Mouse (Mus musculus): ENCODE results near the gene Olig3. TPM values are rescaled to one million over a fixed set of nuclear protein-coding genes. Genes with fewer than 3 reads are reported as not detected.
"Not testable (repeated sequence)": the region's sequence is repeated elsewhere in the genome, so short reads cannot be mapped to it uniquely, and the experiment has no call there.

Olig3 gene
- polyA plus RNA-seq, 1 experiment = 0.09 TPM

GRCm38 (mm10) chr10:19362861-19363260 lies 6.5 kb downstream of the Olig3 start:
- Histone ChIP-seq H3K27me3 (ENCODE audit: control insufficient read depth, insufficient read depth, low read length) (no peaks in the 10 kb centered on the region; the same call in none of the 2 replicates), H3K27ac (ENCODE audit: control insufficient read depth, insufficient read depth, low read depth, low read length) (no peak overlapping the region), H3K36me3 (ENCODE audit: control insufficient read depth, insufficient read depth, low read length) (no peaks in the 10 kb centered on the region), H3K4me1 (ENCODE audit: control insufficient read depth, insufficient read depth, low read length) (no peaks in the 10 kb centered on the region; the same call in none of the 2 replicates), H3K4me3 (ENCODE audit: control insufficient read depth, low read depth, low read length) (no peak overlapping the region)
- TF ChIP-seq CTCF (IDR thresholded peaks at IDR 0.05; ENCODE audit: control insufficient read depth, insufficient read depth, insufficient replicate concordance, low read depth, low read length) (no peak), POLR2A (IDR thresholded peaks at IDR 0.05; ENCODE audit: control insufficient read depth, low read depth, low read length) (no peak)

GRCm38 (mm10) chr10:19363365-19363764 lies 7.0 kb downstream of the Olig3 start:
- H3K4me1 ChIP-seq (ENCODE audit: control insufficient read depth, insufficient read depth, low read length) = no peaks in the 10 kb centered on the region; the same call in none of the 2 replicates
- no peaks in the 10 kb centered on the region; the same call in none of the 2 replicates for H3K27me3 ChIP-seq (ENCODE audit: control insufficient read depth, insufficient read depth, low read length)
- TF ChIP-seq CTCF (IDR thresholded peaks at IDR 0.05; ENCODE audit: control insufficient read depth, insufficient read depth, insufficient replicate concordance, low read depth, low read length) = no peak
- no peak for TF ChIP-seq POLR2A (IDR thresholded peaks at IDR 0.05; ENCODE audit: control insufficient read depth, low read depth, low read length)
- H3K4me3 ChIP-seq (ENCODE audit: control insufficient read depth, low read depth, low read length) = no peak overlapping the region
- no peaks in the 10 kb centered on the region for H3K36me3 ChIP-seq (ENCODE audit: control insufficient read depth, insufficient read depth, low read length)
- no peak overlapping the region for H3K27ac ChIP-seq (ENCODE audit: control insufficient read depth, insufficient read depth, low read depth, low read length)

- Histone ChIP-seq H3K4me3 (ENCODE audit: control insufficient read depth, low read depth, low read length) (no peak overlapping the region), H3K4me1 (ENCODE audit: control insufficient read depth, insufficient read depth, low read length) (no peaks in the 10 kb centered on the region), H3K36me3 (ENCODE audit: control insufficient read depth, insufficient read depth, low read length) (no peaks in the 10 kb centered on the region), H3K27ac (ENCODE audit: control insufficient read depth, insufficient read depth, low read depth, low read length) (no peak overlapping the region), H3K27me3 (ENCODE audit: control insufficient read depth, insufficient read depth, low read length) (no peaks in the 10 kb centered on the region)
- TF ChIP-seq POLR2A (IDR thresholded peaks at IDR 0.05; ENCODE audit: control insufficient read depth, low read depth, low read length) (no peak), CTCF (IDR thresholded peaks at IDR 0.05; ENCODE audit: control insufficient read depth, insufficient read depth, insufficient replicate concordance, low read depth, low read length) (no peak)
These were observed 12.8 kb downstream of the Olig3 start for GRCm38 (mm10) chr10:19369143-19369542.

- H3K27me3 ChIP-seq (ENCODE audit: control insufficient read depth, insufficient read depth, low read length) = no peaks in the 10 kb centered on the region
- no peaks in the 10 kb centered on the region for H3K36me3 ChIP-seq (ENCODE audit: control insufficient read depth, insufficient read depth, low read length)
- no peak for TF ChIP-seq POLR2A (IDR thresholded peaks at IDR 0.05; ENCODE audit: control insufficient read depth, low read depth, low read length)
- no peak for TF ChIP-seq CTCF (IDR thresholded peaks at IDR 0.05; ENCODE audit: control insufficient read depth, insufficient read depth, insufficient replicate concordance, low read depth, low read length)
- no peak overlapping the region for H3K4me3 ChIP-seq (ENCODE audit: control insufficient read depth, low read depth, low read length)
- H3K4me1 ChIP-seq (ENCODE audit: control insufficient read depth, insufficient read depth, low read length) = no peaks in the 10 kb centered on the region
- H3K27ac ChIP-seq (ENCODE audit: control insufficient read depth, insufficient read depth, low read depth, low read length) = no peak overlapping the region
These were observed 13.8 kb downstream of the Olig3 start for GRCm38 (mm10) chr10:19370146-19370545.

GRCm38 (mm10) chr10:19372263-19372662 lies 15.9 kb downstream of the Olig3 start:
- no peak for TF ChIP-seq POLR2A (IDR thresholded peaks at IDR 0.05; ENCODE audit: control insufficient read depth, low read depth, low read length)
- TF ChIP-seq CTCF (IDR thresholded peaks at IDR 0.05; ENCODE audit: control insufficient read depth, insufficient read depth, insufficient replicate concordance, low read depth, low read length) = no peak
- Histone ChIP-seq H3K27ac (ENCODE audit: control insufficient read depth, insufficient read depth, low read depth, low read length) (no peak overlapping the region), H3K36me3 (ENCODE audit: control insufficient read depth, insufficient read depth, low read length) (no peaks in the 10 kb centered on the region), H3K4me3 (ENCODE audit: control insufficient read depth, low read depth, low read length) (no peak overlapping the region), H3K27me3 (ENCODE audit: control insufficient read depth, insufficient read depth, low read length) (no peaks in the 10 kb centered on the region), H3K4me1 (ENCODE audit: control insufficient read depth, insufficient read depth, low read length) (no peaks in the 10 kb centered on the region)

- Histone ChIP-seq H3K4me1 (ENCODE audit: control insufficient read depth, insufficient read depth, low read length) (no peaks in the 10 kb centered on the region), H3K4me3 (ENCODE audit: control insufficient read depth, low read depth, low read length) (no peak overlapping the region), H3K27ac (ENCODE audit: control insufficient read depth, insufficient read depth, low read depth, low read length) (no peak overlapping the region), H3K27me3 (ENCODE audit: control insufficient read depth, insufficient read depth, low read length) (no peaks in the 10 kb centered on the region), H3K36me3 (ENCODE audit: control insufficient read depth, insufficient read depth, low read length) (no peaks in the 10 kb centered on the region)
- TF ChIP-seq POLR2A (IDR thresholded peaks at IDR 0.05; ENCODE audit: control insufficient read depth, low read depth, low read length) = no peak
- no peak for TF ChIP-seq CTCF (IDR thresholded peaks at IDR 0.05; ENCODE audit: control insufficient read depth, insufficient read depth, insufficient replicate concordance, low read depth, low read length)
These were observed 17.5 kb downstream of the Olig3 start for GRCm38 (mm10) chr10:19373797-19374196.

GRCm38 (mm10) chr10:19374311-19374710 lies 18.0 kb downstream of the Olig3 start:
- Histone ChIP-seq H3K4me1 (ENCODE audit: control insufficient read depth, insufficient read depth, low read length) (no peaks in the 10 kb centered on the region), H3K27ac (ENCODE audit: control insufficient read depth, insufficient read depth, low read depth, low read length) (no peak overlapping the region), H3K27me3 (ENCODE audit: control insufficient read depth, insufficient read depth, low read length) (no peaks in the 10 kb centered on the region), H3K36me3 (ENCODE audit: control insufficient read depth, insufficient read depth, low read length) (no peaks in the 10 kb centered on the region), H3K4me3 (ENCODE audit: control insufficient read depth, low read depth, low read length) (no peak overlapping the region)
- TF ChIP-seq POLR2A (IDR thresholded peaks at IDR 0.05; ENCODE audit: control insufficient read depth, low read depth, low read length) (no peak), CTCF (IDR thresholded peaks at IDR 0.05; ENCODE audit: control insufficient read depth, insufficient read depth, insufficient replicate concordance, low read depth, low read length) (no peak)

GRCm38 (mm10) chr10:19375838-19376237 lies 19.5 kb downstream of the Olig3 start:
- TF ChIP-seq POLR2A (IDR thresholded peaks at IDR 0.05; ENCODE audit: control insufficient read depth, low read depth, low read length) (no peak), CTCF (IDR thresholded peaks at IDR 0.05; ENCODE audit: control insufficient read depth, insufficient read depth, insufficient replicate concordance, low read depth, low read length) (no peak)
- Histone ChIP-seq H3K36me3 (ENCODE audit: control insufficient read depth, insufficient read depth, low read length) (no peaks in the 10 kb centered on the region), H3K4me1 (ENCODE audit: control insufficient read depth, insufficient read depth, low read length) (no peaks in the 10 kb centered on the region), H3K4me3 (ENCODE audit: control insufficient read depth, low read depth, low read length) (no peak overlapping the region), H3K27ac (ENCODE audit: control insufficient read depth, insufficient read depth, low read depth, low read length) (no peak overlapping the region), H3K27me3 (ENCODE audit: control insufficient read depth, insufficient read depth, low read length) (no peaks in the 10 kb centered on the region)

- H3K4me1 ChIP-seq (ENCODE audit: control insufficient read depth, insufficient read depth, low read length); H3K36me3 ChIP-seq (ENCODE audit: control insufficient read depth, insufficient read depth, low read length); H3K27me3 ChIP-seq (ENCODE audit: control insufficient read depth, insufficient read depth, low read length); H3K4me3 ChIP-seq (ENCODE audit: control insufficient read depth, low read depth, low read length); H3K27ac ChIP-seq (ENCODE audit: control insufficient read depth, insufficient read depth, low read depth, low read length): not testable (repeated sequence)
These were observed 24.6 kb downstream of the Olig3 start for GRCm38 (mm10) chr10:19380971-19381370.
